Mouse (Mus musculus) gastrocnemius, postnatal 10 days (tissue): ENCODE measurements around the gene Map7d1. TPM values are rescaled to one million over a fixed set of nuclear protein-coding genes. Genes with fewer than 3 reads are reported as not detected.
A peak's percentile ranks its signal among the peaks of the same experiment; 100 is the strongest.

Source experiments
- DNase-seq: peaks from one replicate; pipeline ENCODE4 v3.0.0; 2021; ENCODE audit warnings: mixed read lengths
- total RNA-seq, 2 experiments: library from RNA; stranded (reverse); gene quantifications; 2 replicates each; pipeline ENCODE4 v1.2.3; 2021

Map7d1 gene
- total RNA-seq, 2 experiments from 2014 or later, result 209 to 239 TPM

- peak; percentile 99 for DNase-seq
Observed at GRCm38 (mm10) chr4:126202303-126203181, 53.6 kb downstream of the Map7d1 start, which contains the start of gene Thrap3. Thrap3 (minus strand) TSS chr4:126202760.

DNA sequence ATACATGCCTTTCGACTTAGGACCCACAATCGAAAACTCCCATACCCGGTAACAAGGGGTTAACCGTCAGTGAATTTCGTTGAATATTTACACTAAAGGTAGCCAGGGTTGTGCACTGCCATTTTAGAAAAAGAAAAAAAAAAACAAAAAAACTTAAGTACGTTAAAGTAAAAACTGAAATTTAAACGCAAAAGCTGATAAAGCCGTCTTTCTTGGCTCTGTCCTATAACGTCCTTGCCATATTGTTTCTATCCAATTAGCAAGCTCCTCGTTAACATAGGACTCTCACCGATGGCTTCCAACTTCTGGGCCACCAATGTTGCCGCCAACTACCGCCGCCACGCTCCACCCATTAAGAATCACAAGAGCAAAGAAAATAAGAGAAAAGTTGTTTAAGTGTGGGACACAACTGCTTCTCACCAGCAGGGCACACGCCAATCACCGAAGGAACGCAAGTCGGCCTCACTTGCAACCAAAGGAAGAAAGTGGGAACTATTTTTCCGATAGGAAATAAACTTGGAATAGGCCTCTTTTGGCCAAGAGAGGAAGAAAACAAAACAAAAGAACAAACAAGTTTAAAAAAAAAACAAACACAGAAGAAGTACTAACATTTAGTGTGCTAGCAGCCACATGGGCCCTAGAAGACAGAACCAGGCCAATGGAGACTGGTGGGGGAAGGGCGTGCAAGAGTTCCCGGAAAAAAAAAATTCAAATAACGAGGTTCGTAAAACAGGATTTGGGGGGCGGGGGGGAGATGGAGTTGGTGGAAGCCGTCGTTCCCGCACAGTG is 54.4 kb downstream of the Map7d1 start:
- DNase-seq, result no peak

DNA sequence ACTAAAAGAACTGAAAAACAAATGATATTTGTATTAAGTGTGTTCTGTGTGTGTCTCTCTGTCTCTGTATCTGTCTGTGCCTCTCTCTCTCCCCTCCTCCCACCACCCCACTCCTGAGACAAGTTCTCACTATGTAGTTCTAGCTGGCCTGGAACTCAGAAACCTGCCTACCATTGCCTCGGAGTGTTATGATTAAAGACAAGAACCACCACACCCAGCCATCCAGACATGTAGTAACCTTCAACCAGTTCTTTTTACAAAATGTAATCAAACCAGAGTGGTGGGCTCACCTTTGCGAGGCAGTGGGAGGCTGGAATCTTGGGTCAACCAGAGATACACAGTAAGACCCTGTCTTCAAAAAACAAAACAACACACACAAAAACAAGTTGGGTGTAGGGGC is 55.5 kb downstream of the Map7d1 start:
- DNase-seq, result no peak

DNA sequence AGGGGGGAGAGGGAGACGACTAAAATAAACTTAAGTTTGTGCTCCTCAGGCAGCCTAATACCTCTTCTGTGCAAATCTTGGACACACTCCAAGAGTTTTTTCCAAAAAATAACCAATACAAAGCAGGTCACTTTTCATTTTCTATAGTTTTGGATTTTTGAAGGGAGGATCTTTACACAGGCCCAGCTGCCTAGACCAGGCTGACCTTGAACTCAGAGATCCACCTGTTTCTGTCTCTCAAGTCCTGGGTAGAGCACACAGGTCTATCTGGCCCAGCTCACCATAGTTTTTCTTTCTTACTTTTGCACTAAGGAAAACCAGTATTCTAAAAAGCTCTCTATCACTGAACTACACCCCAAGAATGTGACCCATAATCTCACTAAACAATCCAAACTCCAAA is 56.1 kb downstream of the Map7d1 start:
- DNase-seq, result no peak

- DNase-seq, result no peak
Observed at GRCm38 (mm10) chr4:126199556-126199955, 56.6 kb downstream of the Map7d1 start.

- no peak for DNase-seq
Observed at GRCm38 (mm10) chr4:126197485-126197884, 58.7 kb downstream of the Map7d1 start.

- no peak for DNase-seq
Observed at GRCm38 (mm10) chr4:126194916-126195315, 61.2 kb downstream of the Map7d1 start.

DNA sequence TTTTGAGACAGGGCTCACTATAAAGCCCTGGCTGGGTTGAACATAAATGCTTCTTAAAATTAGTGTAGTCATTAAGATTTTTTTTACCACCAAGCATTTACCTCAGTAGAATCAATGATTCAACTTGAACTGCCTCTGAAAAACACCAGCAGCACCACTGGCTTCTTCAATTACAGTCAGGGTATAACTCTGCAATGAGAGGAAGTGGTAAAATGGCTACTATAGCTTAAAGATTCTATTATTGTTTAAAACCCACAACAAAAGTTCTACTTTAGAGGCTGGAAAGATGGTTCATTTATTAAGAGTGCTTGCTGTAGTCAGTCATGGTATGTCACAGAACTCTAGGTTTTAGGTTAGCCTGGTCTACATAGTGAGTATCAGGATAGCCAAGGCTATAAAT is 61.9 kb downstream of the Map7d1 start:
- DNase-seq, result no peak

- DNase-seq, result no peak
Observed at GRCm38 (mm10) chr4:126190636-126191035, 65.5 kb downstream of the Map7d1 start.

DNA sequence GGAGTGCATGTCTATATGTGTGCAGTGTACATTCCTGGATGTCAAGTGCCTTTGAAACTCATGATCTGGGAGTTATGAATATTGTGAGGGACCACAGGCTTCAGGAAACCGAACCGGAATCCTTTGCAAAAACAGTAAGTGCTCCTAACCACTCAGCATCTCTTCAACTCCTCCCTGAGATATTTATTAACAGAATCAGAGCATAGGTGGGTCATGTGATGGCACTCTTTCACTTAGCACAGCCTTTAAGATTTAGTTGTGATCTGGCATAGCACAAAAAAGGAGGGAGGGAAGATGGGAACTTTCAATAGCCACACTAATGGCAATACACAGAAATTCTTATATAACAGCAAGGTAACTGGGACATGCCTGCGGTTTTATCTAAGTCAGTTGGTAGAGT is 69.0 kb downstream of the Map7d1 start:
- DNase-seq, result no peak

- no peak for DNase-seq
Observed at GRCm38 (mm10) chr4:126183034-126183433, 73.1 kb downstream of the Map7d1 start.

Other genes with a start within 250 kb of the Map7d1 start
- gene Csf3r, start 231.8 kb downstream of the Map7d1 start, total RNA-seq, result 1 to 10 TPM in 1 of 2 experiments, not detected in 1; 1.1 TPM
- gene Mrps15, start 209.4 kb downstream of the Map7d1 start, total RNA-seq, result 10 to 100 TPM; 59.0 to 61.2 TPM
- gene Oscp1, start 197.8 kb downstream of the Map7d1 start, total RNA-seq, result 1 to 10 TPM; 2.9 to 3.5 TPM
- 10 to 100 TPM in 1 of 2 experiments, 1 to 10 TPM in 1; 8.0 to 10.8 TPM for gene Lsm10, start 159.7 kb downstream of the Map7d1 start, total RNA-seq
- gene Stk40, start 152.4 kb downstream of the Map7d1 start, total RNA-seq, result 10 to 100 TPM; 28.8 to 39.5 TPM
- 10 to 100 TPM; 20.0 to 25.5 TPM for gene Eva1b, start 108.6 kb downstream of the Map7d1 start, total RNA-seq
- 1 to 10 TPM; 1.2 to 1.4 TPM for gene Sh3d21, start 92.9 kb downstream of the Map7d1 start, total RNA-seq
- 100 to 1,000 TPM; 131 to 152 TPM for gene Thrap3, start 53.6 kb downstream of the Map7d1 start, total RNA-seq
- 10 to 100 TPM; 25.7 to 29.2 TPM for gene Trappc3, start 6.0 kb upstream of the Map7d1 start, total RNA-seq
- gene Col8a2, start 30.4 kb upstream of the Map7d1 start, total RNA-seq, result 1 to 10 TPM; 5.7 to 5.9 TPM
- gene Adprhl2, start 65.4 kb upstream of the Map7d1 start, total RNA-seq, result 10 to 100 TPM; 12.9 to 15.7 TPM
- gene Tekt2, start 69.3 kb upstream of the Map7d1 start, total RNA-seq, result 1 to 10 TPM in 1 of 2 experiments, under 1 TPM in 1; 0.80 to 1.5 TPM
- 10 to 100 TPM in 1 of 2 experiments, 1 to 10 TPM in 1; 7.3 to 11.5 TPM for gene Ago3, start 173.2 kb upstream of the Map7d1 start, total RNA-seq
- gene Ago1, start 212.2 kb upstream of the Map7d1 start, total RNA-seq, result 10 to 100 TPM in 1 of 2 experiments, 1 to 10 TPM in 1; 9.1 to 13.6 TPM